Mouse (Mus musculus): ENCODE data around the gene Gm9903. TPM values are rescaled to one million over a fixed set of nuclear protein-coding genes. Genes with fewer than 3 reads are reported as not detected.

The Gm9903 gene
- total and polyA plus RNA-seq, 3 experiments = 0.16 to 0.26 (median 0.21) TPM

DNA sequence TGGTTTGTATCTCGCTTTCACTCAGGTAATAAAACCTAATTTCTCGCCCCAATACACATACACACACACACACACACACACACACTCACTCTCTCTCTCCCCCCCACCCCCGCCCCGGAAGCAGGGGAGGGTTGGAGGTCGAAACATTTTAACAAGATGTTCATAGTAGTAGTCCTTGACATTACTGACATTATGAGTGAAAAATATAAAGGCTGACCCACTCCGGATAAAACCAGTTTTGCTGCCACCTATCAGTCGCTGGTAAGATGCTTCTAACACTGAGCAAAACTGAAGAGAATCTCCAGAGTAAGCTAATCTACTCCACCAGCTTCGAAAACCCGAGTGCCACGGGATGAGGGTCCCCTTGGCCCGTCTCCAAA is 21.8 kb downstream of the Gm9903 start:
- in situ Hi-C loops (cut with MboI; ENCODE audit: low pct_ligation_motif_present, low pct_unique_long_range_greater_than_20kb, low sequenced_read_pairs) = no loop called here
- Histone ChIP-seq H3K79me2 (replicated peaks; ENCODE audit: control insufficient read depth, extremely low read depth, insufficient read depth, poor library complexity, severe bottlenecking) (peaks cover 61% of the 10 kb centered on the region), H3K27me3 (replicated peaks) (no peaks in the 10 kb centered on the region), H3K27ac (ENCODE audit: insufficient read depth, low read depth) (peak overlapping the region; percentile 90), H3K4me2 (ENCODE audit: insufficient read depth, low read depth, poor library complexity, severe bottlenecking) (peak overlapping the region; percentile 96), H3K9me3 (replicated peaks; ENCODE audit: low read length) (no peaks in the 10 kb centered on the region), H3K4me3 (replicated peaks in 1 of 3; ENCODE audit: low read depth in 2 of 3, low read length in 2 of 3, poor library complexity in 1 of 3) (peak overlapping the region; percentile 87 to 91 (median 89)), H3K36me3 (replicated peaks in 1 of 2; ENCODE audit: control insufficient read depth in 1 of 2, insufficient read depth in 1 of 2, low read length in 1 of 2) (peaks cover 37 to 64% of the 10 kb centered on the region in 2 experiments), H3K4me1 (ENCODE audit: control insufficient read depth in 1 of 2, insufficient read depth in 2 of 2) (peaks cover 12 to 58% of the 10 kb centered on the region in 2 experiments), H3K9ac (ENCODE audit: insufficient read depth, low read depth) (peak overlapping the region; percentile 96)
- TF ChIP-seq USF2 (conservative IDR thresholded peaks at IDR 0.05; ENCODE audit: low read depth, low read length) (no peak), NELFE (IDR thresholded peaks at IDR 0.05; ENCODE audit: low read depth, low read length) (no peak), MAZ (IDR thresholded peaks at IDR 0.05; ENCODE audit: low read depth, low read length) (peak; percentile 47; the same call in 1 of the 2 replicates), MEF2A (IDR thresholded peaks at IDR 0.05; ENCODE audit: borderline replicate concordance, low read depth, low read length) (no peak), CTCF (conservative IDR thresholded peaks at IDR 0.05 in 1 of 2, IDR thresholded peaks at IDR 0.05 in 1 of 2; ENCODE audit: low read depth in 2 of 2, low read length in 2 of 2) (0 out of 4 replicates have a peak, but pooled peaks of 1 of the 2 experiments have one; percentile 7), TBP (conservative IDR thresholded peaks at IDR 0.05; ENCODE audit: low read depth, low read length) (no peak), USF1 (IDR thresholded peaks at IDR 0.05; ENCODE audit: low read depth, low read length) (no peak), CHD1 (IDR thresholded peaks at IDR 0.05; ENCODE audit: low read depth, low read length) (0 out of 2 replicates have a peak, but pooled peaks have one; percentile 14), EP300 (IDR thresholded peaks at IDR 0.05; ENCODE audit: low read length) (0 out of 2 replicates have a peak, but pooled peaks have one; percentile 8), GABPA (IDR thresholded peaks at IDR 0.05; ENCODE audit: insufficient replicate concordance, low read depth, low read length) (no peak), E2F4 (IDR thresholded peaks at IDR 0.05; ENCODE audit: insufficient replicate concordance, low read depth, low read length) (no peak), TCF12 (IDR thresholded peaks at IDR 0.05; ENCODE audit: low read depth, low read length) (no peak), BHLHE40 (IDR thresholded peaks at IDR 0.05; ENCODE audit: low read depth, low read length) (no peak)
- dilution Hi-C loops (cut with MboI; ENCODE audit: extremely low pct_ligation_motif_present, extremely low pct_unique_long_range_greater_than_20kb, low sequenced_read_pairs) = no loop called here
- no peak for DNase-seq (ENCODE audit: extremely low read depth)

DNA sequence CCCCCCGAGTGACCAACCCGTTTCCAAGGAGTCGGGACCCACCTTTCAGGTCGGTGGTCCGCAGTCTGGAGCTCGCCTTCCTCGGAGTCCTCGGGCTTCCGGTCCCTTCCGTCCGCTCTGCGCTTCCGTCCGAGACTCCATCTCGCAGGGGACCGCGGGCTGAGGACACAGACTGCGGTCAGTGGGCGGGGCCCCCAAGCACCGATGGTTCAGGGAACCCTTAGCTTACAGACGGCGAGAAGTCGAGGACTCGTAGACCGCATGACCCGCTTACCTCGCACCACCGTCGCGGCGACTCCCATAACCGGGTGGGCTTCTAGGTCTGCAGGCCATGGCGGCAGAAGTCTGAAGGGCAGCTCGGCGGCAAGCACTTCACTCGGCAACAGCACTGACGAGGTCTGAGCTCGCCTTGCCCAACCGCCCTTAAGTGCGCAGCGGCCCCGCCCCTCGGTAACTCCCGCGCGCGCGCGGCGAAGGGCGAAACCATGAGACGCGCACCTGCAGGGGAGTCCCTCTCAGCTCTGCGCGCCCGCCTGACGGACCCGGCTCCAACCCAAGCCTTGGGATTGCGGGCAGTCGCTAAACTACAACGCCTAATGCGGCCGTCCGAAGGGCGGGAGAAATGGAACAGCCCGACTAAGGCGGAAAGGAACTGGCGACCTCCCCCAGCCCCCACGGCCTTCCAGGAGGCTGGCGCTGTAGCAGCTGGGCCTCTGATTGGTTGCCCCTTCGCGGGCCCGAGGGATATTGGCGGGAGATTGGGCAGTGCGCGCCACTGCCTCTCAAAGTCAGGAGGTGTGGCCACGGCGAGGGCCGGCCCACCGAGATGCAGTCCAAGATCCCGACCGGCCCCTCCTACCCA is 22.4 kb downstream of the Gm9903 start, which contains the start of gene Slbp:
Gene Slbp (minus strand): TSS at position 654 of the 862 bp plus-strand sequence.
- in situ Hi-C loops (cut with MboI; ENCODE audit: low pct_ligation_motif_present, low pct_unique_long_range_greater_than_20kb, low sequenced_read_pairs) (no loop called here), dilution Hi-C loops (cut with MboI; ENCODE audit: extremely low pct_ligation_motif_present, extremely low pct_unique_long_range_greater_than_20kb, low sequenced_read_pairs) (no loop called here)
- TF ChIP-seq POLR2AphosphoS2 (IDR thresholded peaks at IDR 0.05; ENCODE audit: low read depth, low read length) (peak; percentile 98), CHD1 (IDR thresholded peaks at IDR 0.05; ENCODE audit: low read depth, low read length) (peak; percentile 99), ZNF384 (IDR thresholded peaks at IDR 0.05; ENCODE audit: low read depth, low read length) (0 out of 2 replicates have a peak, but pooled peaks have one; percentile 19), USF2 (conservative IDR thresholded peaks at IDR 0.05; ENCODE audit: low read depth, low read length) (no peak), SIN3A (IDR thresholded peaks at IDR 0.05; ENCODE audit: low read length) (peak; percentile 95), MXI1 (IDR thresholded peaks at IDR 0.05; ENCODE audit: low read depth, low read length) (peak; percentile 90), ZMIZ1 (IDR thresholded peaks at IDR 0.05; ENCODE audit: low read depth, low read length) (peak; percentile 98), SMC3 (IDR thresholded peaks at IDR 0.05; ENCODE audit: low read depth, low read length) (no peak), KAT2A (IDR thresholded peaks at IDR 0.05; ENCODE audit: insufficient replicate concordance, low read length) (peak; percentile 72), BHLHE40 (IDR thresholded peaks at IDR 0.05; ENCODE audit: low read depth, low read length) (0 out of 2 replicates have a peak, but pooled peaks have one; percentile 22), RCOR1 (conservative IDR thresholded peaks at IDR 0.05; ENCODE audit: low read depth, low read length) (no peak), MAFK (IDR thresholded peaks at IDR 0.05; ENCODE audit: insufficient replicate concordance, low read length) (no peak), MYC (IDR thresholded peaks at IDR 0.05; ENCODE audit: low read depth, low read length) (no peak), ETS1 (conservative IDR thresholded peaks at IDR 0.05; ENCODE audit: low read depth, low read length) (peak; percentile 24), NRF1 (IDR thresholded peaks at IDR 0.05; ENCODE audit: low read depth, low read length) (peak; percentile 84), NELFE (IDR thresholded peaks at IDR 0.05; ENCODE audit: low read depth, low read length) (peak; percentile 100), MAX (IDR thresholded peaks at IDR 0.05; ENCODE audit: low read length) (peak; percentile 77), MEF2A (IDR thresholded peaks at IDR 0.05; ENCODE audit: borderline replicate concordance, low read depth, low read length) (peak; percentile 21; the same call in 1 of the 2 replicates), POLR2A (IDR thresholded peaks at IDR 0.05; ENCODE audit: low read depth, low read length) (peak; percentile 99), EP300 (IDR thresholded peaks at IDR 0.05; ENCODE audit: low read length) (no peak; the same call in 1 of the 2 replicates), TBP (conservative IDR thresholded peaks at IDR 0.05; ENCODE audit: low read depth, low read length) (peak; percentile 91), E2F4 (IDR thresholded peaks at IDR 0.05; ENCODE audit: insufficient replicate concordance, low read depth, low read length) (peak; percentile 97), UBTF (IDR thresholded peaks at IDR 0.05; ENCODE audit: low read depth, low read length) (peak; percentile 49; the same call in 1 of the 2 replicates)

More for the DNA sequence above, 22.4 kb downstream of the Gm9903 start, which contains the start of gene Slbp:
- Histone ChIP-seq H3K9ac (ENCODE audit: insufficient read depth, low read depth) (peak within 1 kb of the TSS; percentile 96), H3K27me3 (replicated peaks) (no peaks in the 10 kb centered on the region), H3K79me2 (replicated peaks; ENCODE audit: control insufficient read depth, extremely low read depth, insufficient read depth, poor library complexity, severe bottlenecking) (peaks cover 64% of the 10 kb centered on the region), H3K36me3 (replicated peaks in 1 of 2; ENCODE audit: control insufficient read depth in 1 of 2, insufficient read depth in 1 of 2, low read length in 1 of 2) (peaks cover 32 to 59% of the 10 kb centered on the region in 2 experiments), H3K9me3 (replicated peaks; ENCODE audit: low read length) (no peaks in the 10 kb centered on the region), H3K4me3 (replicated peaks in 1 of 3; ENCODE audit: low read depth in 2 of 3, low read length in 2 of 3, poor library complexity in 1 of 3) (peak within 1 kb of the TSS; percentile 87 to 91 (median 89)), H3K4me2 (ENCODE audit: insufficient read depth, low read depth, poor library complexity, severe bottlenecking) (peak within 1 kb of the TSS; percentile 96), H3K4me1 (ENCODE audit: control insufficient read depth in 1 of 2, insufficient read depth in 2 of 2) (peaks cover 12 to 63% of the 10 kb centered on the region in 2 experiments), H3K27ac (ENCODE audit: insufficient read depth, low read depth) (peak within 1 kb of the TSS; percentile 90)
- peak; percentile 96 for DNase-seq (ENCODE audit: extremely low read depth)

All from CH12.LX (cell line).